Mouse (Mus musculus) hindbrain, embryonic 13.5 days (tissue): ENCODE measurements around the gene Heatr4. TPM values are rescaled to one million over a fixed set of nuclear protein-coding genes. Genes with fewer than 3 reads are reported as not detected.

Experiments
- ATAC-seq: fragments of 200-750 bp; cut with Nextera tagmentation; 2 replicates; pipeline ENCODE4 v1.8.0; 2017; ENCODE audit warnings: moderate TSS enrichment; ENCODE audit not compliant: low FRiP score
- H3K27ac ChIP-seq: fragments of 300-500 bp; sonication (generic); 2 replicates; pipeline ENCODE4 v1.5.1; 2015; ENCODE audit warnings: inconsistent platforms, mild to moderate bottlenecking, moderate library complexity
- H3K27me3 ChIP-seq: fragments of 300-500 bp; sonication (generic); 2 replicates; pipeline ENCODE4 v1.6.1; 2015; ENCODE audit warnings: mild to moderate bottlenecking, inconsistent platforms
- H3K36me3 ChIP-seq: fragments of 300-500 bp; sonication (generic); 2 replicates; pipeline ENCODE4 v1.6.1; 2015; ENCODE audit warnings: mild to moderate bottlenecking, inconsistent platforms
- H3K4me1 ChIP-seq: fragments of 300-500 bp; sonication (generic); replicated peaks from 2 replicates; pipeline ENCODE4 v1.6.1; 2015; ENCODE audit warnings: inconsistent platforms
- H3K4me2 ChIP-seq: fragments of 300-500 bp; sonication (generic); 2 replicates; pipeline ENCODE4 v1.6.1; 2015; ENCODE audit warnings: inconsistent platforms, mild to moderate bottlenecking, moderate library complexity
- H3K4me3 ChIP-seq: fragments of 300-500 bp; sonication (generic); 2 replicates; pipeline ENCODE4 v1.5.1; 2015; ENCODE audit warnings: mild to moderate bottlenecking, inconsistent platforms
- H3K9ac ChIP-seq: fragments of 300-500 bp; sonication (generic); 2 replicates; pipeline ENCODE4 v1.6.1; 2015; ENCODE audit warnings: mild to moderate bottlenecking, inconsistent platforms
- H3K9me3 ChIP-seq: fragments of 300-500 bp; sonication (generic); 2 replicates; pipeline ENCODE4 v1.6.1; 2016; ENCODE audit warnings: inconsistent platforms
- WGBS: fragments of 180-500 bp; shearing (Covaris S2); methylation state at CpG from one replicate; pipeline ENCODE4 v1.1.7; 2015; 5-methylcytosine and 5-hydroxymethylcytosine counted together
- polyA plus RNA-seq: library from polyadenylated mRNA; unstranded; fragments of >200 nt; fragmentation: Nextera tagmentation; extraction: Ambion mirVana; gene quantifications from 2 replicates; pipeline ENCODE4 v1.2.1, GENCODE M21; 2015

The Heatr4 gene
- polyA plus RNA-seq, 1 experiment from 2014 or later = not detected

DNA sequence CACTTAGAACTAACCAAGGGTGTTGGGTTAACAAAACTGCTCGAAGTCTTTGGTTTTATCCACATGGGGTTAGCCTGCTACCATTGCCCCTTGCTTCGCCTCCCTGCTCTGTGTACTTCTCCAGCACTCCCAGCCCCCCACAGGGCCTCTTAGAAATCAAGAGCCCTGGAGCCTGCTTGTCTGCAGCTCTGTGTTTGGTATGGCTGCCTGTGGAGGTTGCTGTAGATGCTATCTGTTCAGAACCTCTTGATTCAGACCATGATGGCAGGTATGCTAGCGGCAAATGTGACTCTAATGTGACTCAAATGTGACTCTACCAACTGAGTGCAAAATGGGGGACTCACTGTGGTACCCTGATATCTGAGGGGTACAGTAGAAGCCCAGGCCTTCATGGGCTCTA lies 60.3 kb downstream of the Heatr4 start:
- Histone ChIP-seq H3K4me3 (no peak overlapping the region), H3K27me3 (no peaks in the 10 kb centered on the region), H3K4me2 (no peak overlapping the region), H3K4me1 (peaks cover 22% of the 10 kb centered on the region), H3K9me3 (no peaks in the 10 kb centered on the region), H3K27ac (no peak overlapping the region), H3K36me3 (no peaks in the 10 kb centered on the region), H3K9ac (no peak overlapping the region)
- WGBS = 63% methylated on average over 3 of the region's 3 CpGs
- ATAC-seq = no peak

DNA sequence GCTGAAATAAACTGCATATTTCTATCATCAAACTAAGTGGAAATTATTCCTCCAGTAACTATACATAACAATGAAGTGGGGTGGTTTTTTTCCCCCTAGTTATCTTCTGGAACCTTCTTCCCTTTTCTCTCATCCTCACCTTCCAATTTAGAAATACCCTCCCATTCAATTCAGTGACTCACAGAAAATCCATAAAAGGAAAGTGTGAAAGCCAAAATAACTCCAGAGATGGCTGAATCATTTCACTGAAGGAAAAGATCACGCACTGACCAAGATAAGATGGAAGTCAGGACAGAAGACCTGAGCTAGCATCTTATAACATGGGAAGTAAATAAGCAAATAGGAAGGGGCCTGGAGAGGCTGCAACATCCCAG lies 61.2 kb downstream of the Heatr4 start:
- WGBS = 88% methylated on average over 1 of the region's 1 CpGs
- no peak overlapping the region for H3K4me2 ChIP-seq

DNA sequence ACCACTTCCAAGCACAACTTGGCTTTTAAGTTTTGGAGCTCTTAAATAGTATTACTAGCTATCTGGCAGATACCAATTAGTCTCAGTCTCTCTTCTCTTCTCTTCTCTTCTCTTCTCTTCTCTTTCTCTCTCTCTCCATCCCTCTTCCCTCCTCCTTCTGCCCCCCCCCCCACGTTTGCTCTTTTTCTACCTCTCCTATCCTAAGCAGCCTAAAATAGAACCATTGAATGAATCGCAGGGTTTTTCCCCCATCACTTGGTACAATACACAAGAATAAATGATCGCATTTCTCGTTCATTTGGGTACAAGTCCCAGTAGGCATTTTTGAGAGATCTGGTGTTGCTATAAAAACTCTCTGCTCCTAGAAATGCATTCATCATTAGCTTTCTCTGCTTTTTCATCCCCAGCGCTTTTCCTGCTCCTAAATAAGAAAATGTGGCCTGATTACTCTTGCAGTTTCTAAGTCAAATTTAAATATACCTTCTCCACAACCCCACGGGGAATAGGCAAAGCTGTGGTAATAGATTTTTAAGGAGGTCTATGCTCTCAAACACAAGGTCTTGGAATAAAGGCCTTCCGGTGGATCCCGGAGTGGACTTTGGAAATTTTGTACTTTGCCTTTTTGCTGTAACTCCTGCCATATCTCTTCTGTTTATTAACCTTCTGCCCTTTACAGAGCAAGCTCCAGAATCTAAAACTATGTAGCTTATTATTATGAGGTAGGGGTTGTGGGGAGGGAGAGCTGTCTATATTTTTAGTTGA lies 61.7 kb downstream of the Heatr4 start:
- peak overlapping the region; percentile 53 for H3K4me2 ChIP-seq

More for the DNA sequence above, 61.2 kb downstream of the Heatr4 start:
- no peak overlapping the region for H3K4me3 ChIP-seq
- H3K9ac ChIP-seq = no peak overlapping the region
- peaks cover 25% of the 10 kb centered on the region for H3K4me1 ChIP-seq
- H3K9me3 ChIP-seq = no peaks in the 10 kb centered on the region
- H3K27ac ChIP-seq = no peak overlapping the region
- H3K36me3 ChIP-seq = no peaks in the 10 kb centered on the region
- ATAC-seq = no peak
- no peaks in the 10 kb centered on the region for H3K27me3 ChIP-seq

DNA sequence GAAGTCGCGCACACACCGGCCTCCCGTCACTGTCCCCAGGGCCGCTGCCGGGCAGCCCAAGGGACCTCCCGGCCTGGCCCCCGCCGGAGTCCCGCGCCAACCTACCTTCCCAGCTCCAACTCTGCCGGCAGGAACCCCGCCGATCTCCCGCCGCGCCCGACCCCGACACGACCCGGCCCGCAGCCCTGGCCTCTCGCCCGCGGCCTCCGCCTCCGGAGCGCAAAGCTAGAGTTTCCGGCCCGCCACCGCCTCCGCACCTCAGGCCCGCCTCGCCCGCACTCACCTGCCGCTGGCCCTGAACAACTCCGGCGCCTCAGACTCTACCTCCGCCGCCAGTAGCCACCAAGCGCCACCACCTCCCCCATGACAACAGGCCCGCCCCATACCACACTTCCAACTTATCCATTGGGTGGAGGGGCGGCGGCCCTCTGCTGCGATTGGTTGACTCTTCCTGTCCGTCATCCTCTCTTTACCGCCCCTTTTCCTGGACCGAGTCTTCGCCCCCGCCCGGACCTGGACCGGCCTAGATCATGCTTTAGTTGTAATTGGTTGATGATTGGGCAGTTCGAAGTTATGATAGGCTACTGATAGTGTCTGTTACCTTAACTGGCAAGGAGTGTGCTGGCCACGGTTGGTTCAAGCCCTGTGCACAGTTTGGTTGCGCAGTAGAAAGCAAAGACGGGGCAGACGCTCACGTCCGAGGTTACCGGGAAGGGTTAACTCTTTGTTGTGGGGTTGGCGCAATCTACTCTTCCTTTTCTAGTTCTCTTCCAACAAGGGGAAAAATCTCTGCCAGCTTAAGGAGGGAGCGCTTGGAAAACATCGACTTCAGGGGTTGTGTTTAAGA lies 62.9 kb downstream of the Heatr4 start, which contains the start of gene Numb:
Numb (minus strand) TSS at position 400 of the 847 bp plus-strand sequence.
- peak; percentile 100 for ATAC-seq
- Histone ChIP-seq H3K9ac (peak within 1 kb of the TSS; percentile 85), H3K4me2 (peak within 1 kb of the TSS; percentile 88), H3K27ac (peak within 1 kb of the TSS; percentile 91), H3K27me3 (no peaks in the 10 kb centered on the region), H3K9me3 (no peaks in the 10 kb centered on the region), H3K36me3 (peaks cover 3% of the 10 kb centered on the region; the same call in 1 of the 2 replicates), H3K4me3 (peak within 1 kb of the TSS; percentile 92), H3K4me1 (peaks cover 25% of the 10 kb centered on the region)
- under 1% methylated on average over 55 of the region's 63 CpGs for WGBS

More for the DNA sequence above, 61.7 kb downstream of the Heatr4 start:
- Histone ChIP-seq H3K4me3 (peak overlapping the region; percentile 92), H3K27me3 (no peaks in the 10 kb centered on the region), H3K36me3 (no peaks in the 10 kb centered on the region), H3K4me1 (peaks cover 25% of the 10 kb centered on the region), H3K27ac (no peak overlapping the region), H3K9me3 (no peaks in the 10 kb centered on the region), H3K9ac (peak overlapping the region; percentile 65)
- WGBS = 40% methylated on average over 8 of the region's 8 CpGs
- ATAC-seq = no peak

DNA sequence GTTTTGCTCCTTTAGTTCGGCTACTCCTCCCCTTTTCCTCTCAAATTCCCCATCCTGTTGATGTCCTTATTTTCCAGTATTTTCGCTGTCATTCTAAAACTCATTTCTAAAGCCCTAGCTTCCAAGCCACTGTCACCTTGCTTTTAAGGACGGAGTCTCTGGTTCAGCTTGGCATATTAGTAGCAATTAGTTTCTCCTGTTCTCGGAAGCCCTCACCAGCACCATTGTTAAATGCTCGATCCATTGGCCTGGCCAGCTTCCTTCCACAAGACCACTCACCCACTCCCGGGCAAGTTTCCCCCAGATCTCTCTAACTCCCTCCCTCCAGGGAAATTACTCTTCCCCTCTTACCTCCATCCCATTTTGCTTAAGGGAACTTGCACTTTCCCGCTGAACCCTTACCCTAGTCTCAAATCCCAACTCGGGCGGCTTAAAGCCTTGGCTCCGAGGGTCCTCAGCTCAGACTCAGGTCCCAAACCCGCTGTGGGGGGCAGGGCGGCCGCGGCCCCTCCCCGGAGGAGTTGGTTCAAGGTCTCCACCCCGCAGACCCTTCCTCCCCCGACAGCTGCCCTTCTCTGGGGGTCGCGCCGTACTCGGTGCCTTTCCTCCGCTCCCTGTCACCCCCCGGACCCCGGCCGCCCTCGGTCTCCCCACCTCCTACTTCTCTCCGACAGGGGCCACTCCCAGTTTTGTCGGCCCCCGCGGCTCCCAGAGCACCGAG lies 63.8 kb downstream of the Heatr4 start:
- WGBS = 2% methylated on average over 31 of the region's 31 CpGs
- peak overlapping the region; percentile 85 for H3K9ac ChIP-seq
- no peaks in the 10 kb centered on the region for H3K9me3 ChIP-seq
- no peaks in the 10 kb centered on the region for H3K27me3 ChIP-seq
- H3K4me2 ChIP-seq = peak overlapping the region; percentile 88
- peak overlapping the region; percentile 92 for H3K4me3 ChIP-seq
- peaks cover 4% of the 10 kb centered on the region; the same call in 1 of the 2 replicates for H3K36me3 ChIP-seq
- peak; percentile 0; the same call in 1 of the 2 replicates for ATAC-seq
- peak overlapping the region; percentile 91 for H3K27ac ChIP-seq
- peaks cover 25% of the 10 kb centered on the region for H3K4me1 ChIP-seq

DNA sequence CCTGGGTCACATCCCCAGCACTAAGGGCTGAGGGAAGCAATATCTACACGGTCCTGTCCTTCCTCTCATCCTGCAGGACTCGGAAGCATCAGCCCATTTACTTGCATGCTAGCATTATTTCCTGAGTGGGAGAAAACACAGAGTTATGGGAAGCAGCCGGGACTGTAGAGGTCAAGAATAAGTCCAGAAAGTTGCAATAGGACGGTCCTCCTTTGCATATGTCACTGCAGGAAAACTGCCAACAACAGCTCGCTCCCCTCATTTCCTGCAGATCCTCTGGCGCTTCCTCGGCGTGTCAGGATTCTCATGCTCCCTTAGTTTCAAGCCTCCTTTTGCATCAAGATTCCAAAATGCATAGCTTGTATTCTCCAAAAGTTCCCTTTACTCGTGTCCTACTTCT lies 67.8 kb downstream of the Heatr4 start:
- no peak overlapping the region for H3K4me3 ChIP-seq
- no peaks in the 10 kb centered on the region for H3K9me3 ChIP-seq
- H3K4me2 ChIP-seq = no peak overlapping the region
- H3K4me1 ChIP-seq = peaks cover 18% of the 10 kb centered on the region
- WGBS = 87% methylated on average over 9 of the region's 9 CpGs
- ATAC-seq = no peak
- no peak overlapping the region for H3K9ac ChIP-seq
- no peak overlapping the region for H3K27ac ChIP-seq
- H3K36me3 ChIP-seq = peaks cover 8% of the 10 kb centered on the region; the same call in 1 of the 2 replicates
- no peaks in the 10 kb centered on the region for H3K27me3 ChIP-seq

DNA sequence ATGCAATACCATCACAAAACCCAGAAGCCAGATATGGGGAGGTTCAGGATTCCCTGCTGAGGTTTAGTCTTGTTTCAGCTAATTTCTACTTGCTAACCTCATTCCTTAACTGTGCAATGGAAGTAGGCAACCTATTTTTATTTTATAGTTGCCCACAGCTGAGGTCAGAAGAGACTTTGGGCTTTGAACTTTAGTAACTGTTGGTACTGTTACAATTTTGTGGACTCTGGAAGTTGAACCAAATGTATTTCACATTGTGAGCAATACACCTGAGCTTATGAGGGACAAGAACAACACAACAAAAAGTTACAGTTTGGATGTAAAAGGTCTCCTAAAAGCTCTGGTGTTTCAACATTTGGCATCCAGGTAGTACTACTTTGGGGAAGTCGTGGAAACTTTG lies 69.9 kb downstream of the Heatr4 start:
- H3K4me3 ChIP-seq = no peak overlapping the region
- H3K4me1 ChIP-seq = peaks cover 6% of the 10 kb centered on the region; the same call in 1 of the 2 replicates
- no peaks in the 10 kb centered on the region for H3K27me3 ChIP-seq
- peaks cover 8% of the 10 kb centered on the region; the same call in 1 of the 2 replicates for H3K36me3 ChIP-seq
- WGBS = 90% methylated on average over 1 of the region's 1 CpGs
- H3K9me3 ChIP-seq = no peaks in the 10 kb centered on the region
- no peak overlapping the region for H3K9ac ChIP-seq
- no peak overlapping the region for H3K4me2 ChIP-seq
- H3K27ac ChIP-seq = no peak overlapping the region
- ATAC-seq = no peak

DNA sequence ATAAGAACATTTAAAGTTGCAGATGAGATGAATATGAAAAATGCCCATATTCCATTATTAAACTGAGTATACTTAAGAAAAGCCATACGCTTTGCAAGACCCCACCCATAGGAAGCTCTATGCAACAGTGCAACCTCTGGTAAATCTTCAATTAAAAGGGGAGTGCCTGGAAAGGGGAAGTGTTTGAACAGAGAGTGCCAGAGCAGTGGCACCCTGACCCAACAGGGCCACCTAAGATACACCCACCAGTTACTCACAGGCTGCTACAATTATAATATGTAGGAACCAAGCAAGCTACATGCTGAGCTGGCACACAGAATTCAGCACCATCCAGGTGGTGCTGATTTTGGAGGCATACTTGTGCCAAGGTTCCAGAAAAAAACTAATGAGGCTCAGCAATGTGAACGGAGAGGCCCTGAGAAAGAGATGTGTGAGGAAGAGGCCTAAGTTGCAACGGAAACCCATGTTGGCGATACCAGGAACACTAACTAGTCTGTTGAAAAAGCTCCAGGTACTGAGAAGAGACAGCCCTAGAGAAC lies 70.4 kb downstream of the Heatr4 start:
- Histone ChIP-seq H3K4me1 (peaks cover 3% of the 10 kb centered on the region; the same call in 1 of the 2 replicates), H3K9ac (no peak overlapping the region), H3K4me2 (no peak overlapping the region), H3K36me3 (peaks cover 8% of the 10 kb centered on the region; the same call in 1 of the 2 replicates), H3K27me3 (no peaks in the 10 kb centered on the region), H3K4me3 (no peak overlapping the region), H3K9me3 (no peaks in the 10 kb centered on the region), H3K27ac (no peak overlapping the region)
- WGBS = 90% methylated on average over 4 of the region's 4 CpGs
- no peak for ATAC-seq

DNA sequence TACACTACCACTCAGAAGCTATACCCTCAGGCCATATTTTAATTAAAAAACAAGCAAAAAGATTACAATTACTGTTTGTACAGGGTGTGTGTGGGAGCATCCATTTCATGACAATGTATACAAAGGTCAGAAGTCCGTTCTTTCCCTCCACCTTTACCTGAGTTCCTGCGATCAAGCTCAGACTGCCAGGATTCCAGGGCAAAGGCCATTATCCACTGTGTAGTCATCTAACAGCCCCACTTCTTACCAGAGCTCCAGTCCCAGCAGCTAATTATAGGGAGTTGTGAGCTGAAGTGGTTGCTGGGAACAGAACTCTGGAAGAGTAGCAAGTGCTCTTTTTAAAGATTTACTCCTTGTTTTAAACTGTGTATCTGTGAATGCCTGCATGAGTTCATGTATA lies 74.2 kb downstream of the Heatr4 start:
- Histone ChIP-seq H3K36me3 (peaks cover 4% of the 10 kb centered on the region; the same call in 1 of the 2 replicates), H3K4me1 (no peaks in the 10 kb centered on the region), H3K4me3 (no peak overlapping the region), H3K27ac (no peak overlapping the region), H3K4me2 (no peak overlapping the region), H3K27me3 (no peaks in the 10 kb centered on the region), H3K9ac (no peak overlapping the region), H3K9me3 (no peaks in the 10 kb centered on the region)
- no peak for ATAC-seq
- 96% methylated on average over 2 of the region's 2 CpGs for WGBS
